Mouse (Mus musculus) B cell, adult (primary cell): Measurements from ENCODE around the gene Rimbp3. TPM values are rescaled to one million over a fixed set of nuclear protein-coding genes. Genes with fewer than 3 reads are reported as not detected.

ENCODE experiments used
- total RNA-seq: library from RNA; stranded (reverse); gene quantifications from 4 replicates; pipeline ENCODE4 v1.2.4, GENCODE M21; 2023; ENCODE audit not compliant: inconsistent age

The Rimbp3 gene
- 0.10 to 0.22 TPM (median 0.15 TPM) in 4 replicates for total RNA-seq

DNA sequence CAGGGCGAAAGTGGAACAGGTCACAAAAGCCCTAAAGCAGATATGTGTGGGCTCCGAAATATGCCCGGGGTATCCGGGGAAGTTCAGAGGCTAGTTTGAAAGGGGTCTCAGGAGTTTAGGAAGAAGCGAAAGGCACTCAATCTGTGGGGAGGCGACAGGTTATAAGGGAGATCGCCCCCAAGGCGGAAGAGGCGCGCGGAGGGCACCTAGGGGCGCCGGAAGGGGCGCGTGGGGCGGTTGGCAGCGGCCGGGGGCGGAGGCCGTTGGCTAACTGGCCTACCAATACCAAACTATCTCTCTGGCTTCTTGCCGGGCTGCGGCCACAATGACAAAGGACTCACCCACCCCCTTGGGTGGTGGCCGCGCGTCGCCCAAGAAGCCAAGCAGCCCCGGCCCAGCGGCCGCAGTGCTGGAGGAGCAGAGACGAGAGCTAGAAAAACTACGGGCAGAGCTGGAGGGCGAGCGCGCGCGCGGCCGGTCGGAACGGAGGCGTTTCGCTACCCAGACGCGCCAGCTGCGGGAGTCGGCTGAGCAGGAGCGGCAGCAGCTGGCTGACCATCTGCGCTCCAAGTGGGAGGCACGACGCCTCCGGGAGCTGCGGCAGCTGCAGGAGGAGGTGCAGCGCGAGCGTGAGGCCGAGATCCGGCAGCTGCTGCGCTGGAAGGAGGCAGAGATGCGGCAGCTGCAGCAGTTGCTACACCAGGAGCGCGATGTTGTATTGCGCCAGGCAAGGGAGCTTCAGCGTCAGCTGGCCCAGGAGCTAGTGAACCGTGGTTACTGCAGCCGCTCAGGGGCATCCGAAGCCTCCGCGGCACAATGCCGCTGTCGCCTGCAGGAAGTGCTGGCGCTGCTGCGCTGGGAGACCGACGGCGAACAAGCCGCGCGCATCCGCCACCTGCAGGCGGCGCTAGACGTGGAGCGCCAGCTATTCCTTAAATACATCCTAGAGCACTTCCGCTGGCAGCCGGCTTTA is at the start of gene Rimbp3:
Gene Rimbp3, plus strand, starts transcription at position 215 of the 973 bp plus-strand sequence.

GRCm38 (mm10) chr16:17202549-17202948 is 5.9 kb upstream of the Rimbp3 start, which contains the start of gene Ube2l3:
Ube2l3 (minus strand) TSS chr16:17202649.

GRCm38 (mm10) chr16:17232794-17233701 is 24.6 kb downstream of the Rimbp3 start, which contains the start of gene Hic2:
Hic2 (plus strand) TSS chr16:17233572.

Other genes starting within 250 kb of the Rimbp3 start
- 174 to 192 TPM (median 182 TPM) in 4 replicates for gene Mapk1, start 225.2 kb upstream of the Rimbp3 start, total RNA-seq
- 0.74 to 3.2 TPM (median 0.79 TPM) in 4 replicates for gene Ypel1, start 138.9 kb upstream of the Rimbp3 start, total RNA-seq
- gene Ppil2, start 97.3 kb upstream of the Rimbp3 start, total RNA-seq, result 103 to 114 TPM (median 113 TPM) in 4 replicates
- gene 2610318N02Rik, start 83.4 kb upstream of the Rimbp3 start, total RNA-seq, result 10.3 to 17.8 TPM (median 12.8 TPM) in 4 replicates
- 25.8 to 37.4 TPM (median 28.3 TPM) in 4 replicates for gene Sdf2l1, start 76.2 kb upstream of the Rimbp3 start, total RNA-seq
- 1.9 to 3.8 TPM (median 2.9 TPM) in 4 replicates for gene Ydjc, start 64.0 kb upstream of the Rimbp3 start, total RNA-seq
- 1.7 to 3.1 TPM (median 2.2 TPM) in 4 replicates for gene Ccdc116, start 61.4 kb upstream of the Rimbp3 start, total RNA-seq
- 96.3 to 124 TPM (median 113 TPM) in 4 replicates for gene Ube2l3, start 6.0 kb upstream of the Rimbp3 start, total RNA-seq
- 3.5 to 3.8 TPM (median 3.5 TPM) in 4 replicates for gene Hic2, start 25.0 kb downstream of the Rimbp3 start, total RNA-seq
- gene Tmem191c, start 67.5 kb downstream of the Rimbp3 start, total RNA-seq, result 8.1 to 13.8 TPM (median 11.9 TPM) in 4 replicates
- not detected in 4 replicates for gene Serpind1, start 122.8 kb downstream of the Rimbp3 start, total RNA-seq
- 64.1 to 68.6 TPM (median 65.6 TPM) in 4 replicates for gene Snap29, start 197.4 kb downstream of the Rimbp3 start, total RNA-seq
- 137 to 142 TPM (median 141 TPM) in 4 replicates for gene Pi4ka, start 197.7 kb downstream of the Rimbp3 start, total RNA-seq
- 46.9 to 54.3 TPM (median 51.0 TPM) in 4 replicates for gene Crkl, start 243.4 kb downstream of the Rimbp3 start, total RNA-seq